Mouse (Mus musculus) MEL (cell line): Measurements from ENCODE around the gene Mkks.

Experiments used
- CTCF ChIP-seq, 3 experiments: IDR thresholded peaks in 2 of 3; conservative IDR thresholded peaks in 1 of 3; 2 replicates each; pipeline ENCODE4 v1.5.1; 2011 to 2012; ENCODE audit warnings: low read length in 3 of 3, low read depth in 2 of 3, mild to moderate bottlenecking in 2 of 3, improper control_type of control experiment in 1 of 3, inconsistent platforms in 1 of 3, mixed read lengths in 1 of 3, moderate library complexity in 1 of 3; ENCODE audit not compliant: control insufficient read depth in 1 of 3, insufficient read depth in 1 of 3, poor library complexity in 1 of 3, severe bottlenecking in 1 of 3
- ETS1 ChIP-seq: IDR thresholded peaks from 2 replicates; pipeline ENCODE4 v1.6.1; 2012; ENCODE audit warnings: low read depth, mild to moderate bottlenecking, inconsistent platforms, low read length, improper control_type of control experiment, moderate library complexity
- MEF2A ChIP-seq: IDR thresholded peaks from 2 replicates; pipeline ENCODE4 v1.6.1; 2014; ENCODE audit warnings: low read depth, mild to moderate bottlenecking, inconsistent platforms, low read length, improper control_type of control experiment; ENCODE audit not compliant: poor library complexity, insufficient replicate concordance, severe bottlenecking; ENCODE audit errors: extremely low read depth
- POLR2AphosphoS5 ChIP-seq: IDR thresholded peaks from 2 replicates; pipeline ENCODE4 v1.6.1; 2012; ENCODE audit warnings: low read depth, borderline replicate concordance, mild to moderate bottlenecking, inconsistent platforms, low read length, moderate library complexity, mixed read lengths
- ZC3H11A ChIP-seq: IDR thresholded peaks from 2 replicates; pipeline ENCODE4 v1.6.1; 2012; ENCODE audit warnings: low read depth, mild to moderate bottlenecking, inconsistent platforms, low read length, improper control_type of control experiment

DNA sequence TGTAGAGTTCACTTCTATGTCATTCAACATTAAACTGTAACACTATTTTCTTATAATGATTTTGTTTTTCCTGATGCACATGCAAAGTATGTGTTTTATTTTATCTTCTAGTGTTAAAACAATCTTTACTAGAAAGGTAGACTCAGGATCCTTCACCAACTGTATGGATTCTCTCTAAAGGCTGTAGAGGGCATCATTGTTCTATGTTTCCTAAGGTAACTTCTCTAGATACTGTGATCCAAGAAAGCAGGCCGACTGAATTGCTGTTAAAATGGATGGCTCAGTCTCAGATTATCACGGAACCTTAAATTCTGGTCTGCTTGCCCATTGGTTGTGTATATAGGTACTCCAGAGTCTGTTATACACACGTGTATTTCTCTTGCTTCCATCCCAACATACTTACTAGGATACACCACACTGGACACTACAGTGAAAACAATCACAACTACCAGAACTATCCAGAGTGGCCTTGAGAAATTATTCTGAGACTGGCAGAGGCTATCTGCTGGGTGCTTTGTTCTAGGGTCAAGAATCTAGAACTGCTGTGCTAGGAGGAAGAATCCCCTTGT, 23.2 kb upstream of the Mkks start:
- TF ChIP-seq POLR2AphosphoS5, result no peak
- TF ChIP-seq ZC3H11A, result no peak
- peak in 1 of 3 experiments; percentile 29; a peak in 2 of 6 replicates for TF ChIP-seq CTCF (IDR thresholded peaks at IDR 0.05 in 2 of 3, conservative IDR thresholded peaks at IDR 0.05 in 1 of 3; ENCODE audit: control insufficient read depth in 1 of 3, insufficient read depth in 1 of 3, low read depth in 2 of 3, low read length in 3 of 3, poor library complexity in 1 of 3, severe bottlenecking in 1 of 3)
- TF ChIP-seq MEF2A, result no peak
- no peak for TF ChIP-seq ETS1
